8 mouse cellular contexts compared by ENCODE assay signal in genomic region chr14:44989017-44989721, GRCm38 (mm10). TPM values are rescaled to one million over a fixed set of nuclear protein-coding genes. Genes with fewer than 3 reads are reported as not detected.
DNase-seq lines count a peak whose midpoint lies in the region; ATAC-seq and TF ChIP-seq lines count a peak whose summit lies in the region.

No protein-coding gene starts in this region.

- ATAC-seq in lung, embryonic 16.5 days (ENCODE audit: low read depth) = peak; percentile 24; the same call in 1 of the 2 replicates
- peak; percentile 69 for ATAC-seq in forebrain, embryonic 15.5 days (replicated peaks)
- no peak for ATAC-seq in intestine, postnatal 0 days
- peak; percentile 59 for ATAC-seq in midbrain, embryonic 14.5 days (ENCODE audit: low FRiP score, low TSS enrichment)

- H3K4me1 ChIP-seq in lung, embryonic 16.5 days (replicated peaks; ENCODE audit: control insufficient read depth, insufficient read depth, low read length) = peaks cover 9% of the 10 kb centered on the region
- H3K4me1 ChIP-seq in forebrain, embryonic 15.5 days = peaks cover 17% of the 10 kb centered on the region
- 0 out of 2 replicates have a peak, but pooled peaks cover 3% of the 10 kb centered on the region for H3K4me1 ChIP-seq in intestine, postnatal 0 days (replicated peaks; ENCODE audit: control insufficient read depth, insufficient read depth, low read length)
- H3K4me1 ChIP-seq in midbrain, embryonic 14.5 days (ENCODE audit: control insufficient read depth, insufficient read depth, low read length) = peaks cover 4% of the 10 kb centered on the region; the same call in 1 of the 2 replicates

- peaks cover 10% of the 10 kb centered on the region for H3K27me3 ChIP-seq in lung, embryonic 16.5 days (ENCODE audit: control insufficient read depth, insufficient read depth, low read depth, low read length)
- H3K27me3 ChIP-seq in forebrain, embryonic 15.5 days = peaks cover 11% of the 10 kb centered on the region; the same call in 1 of the 2 replicates
- 0 out of 2 replicates have a peak, but pooled peaks cover 4% of the 10 kb centered on the region for H3K27me3 ChIP-seq in intestine, postnatal 0 days (replicated peaks; ENCODE audit: control insufficient read depth, insufficient read depth, low read length)
- peaks cover 13% of the 10 kb centered on the region for H3K27me3 ChIP-seq in midbrain, embryonic 14.5 days (ENCODE audit: control insufficient read depth, insufficient read depth, low read length)

- H3K27ac ChIP-seq in lung, embryonic 16.5 days (ENCODE audit: low read length) = peak overlapping the region; percentile 17; the same call in 1 of the 2 replicates
- no peak overlapping the region for H3K27ac ChIP-seq in forebrain, embryonic 15.5 days (replicated peaks)
- peak overlapping the region; percentile 22; the same call in 1 of the 2 replicates for H3K27ac ChIP-seq in intestine, postnatal 0 days (ENCODE audit: low read depth, low read length)
- H3K27ac ChIP-seq in midbrain, embryonic 14.5 days (replicated peaks; ENCODE audit: low read depth, low read length) = no peak overlapping the region

- no peak for TF ChIP-seq CTCF in intestine, postnatal 0 days (IDR thresholded peaks at IDR 0.05; ENCODE audit: low read depth)

- no peaks in the 10 kb centered on the region for H3K36me3 ChIP-seq in lung, embryonic 16.5 days (ENCODE audit: control insufficient read depth, insufficient read depth, low read length)
- no peaks in the 10 kb centered on the region for H3K36me3 ChIP-seq in forebrain, embryonic 15.5 days
- no peaks in the 10 kb centered on the region for H3K36me3 ChIP-seq in intestine, postnatal 0 days (ENCODE audit: control insufficient read depth, insufficient read depth)
- no peaks in the 10 kb centered on the region for H3K36me3 ChIP-seq in midbrain, embryonic 14.5 days (ENCODE audit: control insufficient read depth, insufficient read depth, low read length)

- H3K4me2 ChIP-seq in lung, embryonic 16.5 days (ENCODE audit: low read depth, low read length) = peak overlapping the region; percentile 88
- peak overlapping the region; percentile 73 for H3K4me2 ChIP-seq in forebrain, embryonic 15.5 days (replicated peaks)
- peak overlapping the region; percentile 83 for H3K4me2 ChIP-seq in intestine, postnatal 0 days (replicated peaks; ENCODE audit: low read depth)
- peak overlapping the region; percentile 68 for H3K4me2 ChIP-seq in midbrain, embryonic 14.5 days (ENCODE audit: low read length)

- peak overlapping the region; percentile 64 for H3K4me3 ChIP-seq in lung, embryonic 16.5 days (ENCODE audit: low read length)
- peak overlapping the region; percentile 43 for H3K4me3 ChIP-seq in forebrain, embryonic 15.5 days
- H3K4me3 ChIP-seq in intestine, postnatal 0 days (ENCODE audit: low read depth, low read length) = peak overlapping the region; percentile 55
- H3K4me3 ChIP-seq in midbrain, embryonic 14.5 days (replicated peaks; ENCODE audit: low read depth, low read length) = peak overlapping the region; percentile 49

- no peaks in the 10 kb centered on the region for H3K9me3 ChIP-seq in lung, embryonic 16.5 days (ENCODE audit: control insufficient read depth, low read length)
- H3K9me3 ChIP-seq in forebrain, embryonic 15.5 days = no peaks in the 10 kb centered on the region
- H3K9me3 ChIP-seq in intestine, postnatal 0 days (ENCODE audit: control insufficient read depth) = no peaks in the 10 kb centered on the region
- H3K9me3 ChIP-seq in midbrain, embryonic 14.5 days (ENCODE audit: control insufficient read depth, low read length) = no peaks in the 10 kb centered on the region

- 1% methylated on average over 45 of the region's 45 CpGs for WGBS in lung, embryonic 16.5 days
- 1% methylated on average over 45 of the region's 45 CpGs for WGBS in forebrain, embryonic 15.5 days
- WGBS in intestine, postnatal 0 days = 2% methylated on average over 45 of the region's 45 CpGs
- WGBS in midbrain, embryonic 14.5 days = under 1% methylated on average over 45 of the region's 45 CpGs

- DNase-seq in adrenal gland, postnatal 10 days = peak; percentile 18
- DNase-seq in adrenal gland, adult 8-10 months = no peak
- DNase-seq in lung, postnatal 10 days = no peak
- DNase-seq in midbrain, embryonic 14.5 days = peak; percentile 62
- DNase-seq in urinary bladder, adult 18-20 months (ENCODE audit: low spot score in 2 of 2) = no peak

- H3K9ac ChIP-seq in lung, embryonic 16.5 days (ENCODE audit: low read length) = peak overlapping the region; percentile 67
- peak overlapping the region; percentile 45 for H3K9ac ChIP-seq in forebrain, embryonic 15.5 days (replicated peaks)
- peak overlapping the region; percentile 45 for H3K9ac ChIP-seq in intestine, postnatal 0 days (ENCODE audit: low read depth, low read length)
- peak overlapping the region; percentile 47 for H3K9ac ChIP-seq in midbrain, embryonic 14.5 days (replicated peaks; ENCODE audit: low read length)

RNA-seq across cellular contexts. Expression of gene Ptger2, which starts 1.2 kb away (rescaled TPM):
- 1 to 10 TPM; 1.3 to 1.5 TPM for total RNA-seq in adrenal gland, postnatal 10 days (2021)
- 1 to 10 TPM in 3 of 4 experiments, under 1 TPM in 1; 0.95 to 2.0 (median 1.4) TPM for total RNA-seq in adrenal gland, adult 8-10 months (2022)
- polyA plus RNA-seq in lung, embryonic 16.5 days (2015; fragmentation: Nextera tagmentation; extraction: Ambion mirVana) = 5.2 and 5.3 TPM in 2 replicates
- 0.20 and 0.34 TPM in 2 replicates for polyA plus RNA-seq in forebrain, embryonic 15.5 days (2015; fragmentation: Nextera tagmentation; extraction: Ambion mirVana)
- polyA plus RNA-seq in intestine, postnatal 0 days (2015; fragmentation: Nextera tagmentation; extraction: Ambion mirVana) = 1.5 and 1.6 TPM in 2 replicates
- polyA plus RNA-seq in midbrain, embryonic 14.5 days (2014; fragmentation: Nextera tagmentation; extraction: Ambion mirVana) = 0.78 and 0.84 TPM in 2 replicates

Comparison
In these comparisons a context has a peak if more than half of its experiments do, and no peak if none do; other contexts are left out.
1. DNase-seq: peak in adrenal gland, postnatal 10 days (single experiment) and midbrain, embryonic 14.5 days (single experiment); none in adrenal gland, adult 8-10 months (single experiment), lung, postnatal 10 days (single experiment) and urinary bladder, adult 18-20 months (0 of 2).
2. H3K27ac ChIP-seq: peak in lung, embryonic 16.5 days (single experiment) and intestine, postnatal 0 days (single experiment); none in forebrain, embryonic 15.5 days (single experiment) and midbrain, embryonic 14.5 days (single experiment).
3. Peak in every context shown above with its lines, with median percentiles within 50 percentile points of each other: H3K4me2 ChIP-seq, H3K4me3 ChIP-seq and H3K9ac ChIP-seq.